Mouse (Mus musculus): ENCODE data around the gene Tmem218. TPM values are rescaled to one million over a fixed set of nuclear protein-coding genes. Genes with fewer than 3 reads are reported as not detected.

Tmem218 gene
- 12.6 and 13.3 TPM in 2 replicates for polyA plus RNA-seq (2014; fragmentation: Nextera tagmentation; extraction: Ambion mirVana)

DNA sequence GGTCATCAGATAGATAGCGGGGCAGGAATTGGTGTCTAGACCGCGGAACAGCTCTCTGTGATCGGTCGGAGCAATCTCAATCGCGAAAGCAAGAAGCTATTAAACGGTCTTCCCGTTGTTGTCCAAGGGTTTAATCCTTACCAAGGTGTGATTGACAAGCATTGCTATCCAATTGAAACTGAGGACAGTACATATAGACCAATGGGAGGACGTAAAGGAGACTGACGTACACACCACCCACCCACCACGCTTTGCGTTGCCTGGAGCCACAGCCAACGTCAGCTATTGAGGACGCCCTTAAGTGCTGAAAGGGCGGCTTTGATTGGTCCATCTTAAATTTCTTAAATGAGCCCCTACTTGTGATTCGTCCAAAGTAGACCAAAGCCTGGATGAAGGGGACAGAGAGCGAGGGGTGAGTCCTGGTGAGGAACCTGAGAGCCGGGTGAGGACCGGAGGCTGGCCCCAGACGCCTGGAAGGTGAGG is at the start of gene Tmem218:
Gene Tmem218, plus strand, starts transcription at position 295 of the 483 bp plus-strand sequence.
- H3K27me3 ChIP-seq (ENCODE audit: insufficient read depth, low read length), result no peaks in the 10 kb centered on the region
- no peaks in the 10 kb centered on the region for H3K9me3 ChIP-seq (ENCODE audit: low read depth, low read length)
- WGBS, result under 1% methylated on average over 21 of the region's 21 CpGs
- no peaks in the 10 kb centered on the region for H3K4me1 ChIP-seq (ENCODE audit: insufficient read depth)
- H3K4me3 ChIP-seq (ENCODE audit: low read depth, low read length), result peak within 1 kb of the TSS; percentile 63
- H3K36me3 ChIP-seq (ENCODE audit: insufficient read depth), result no peaks in the 10 kb centered on the region
- H3K9ac ChIP-seq, result peak within 1 kb of the TSS; percentile 69
- DNase-seq (peak; percentile 99), ATAC-seq (ENCODE audit: insufficient read depth) (peak; percentile 100)
- H3K27ac ChIP-seq (ENCODE audit: low read depth), result peak within 1 kb of the TSS; percentile 58; the same call in 1 of the 2 replicates
- no peak for TF ChIP-seq CTCF (IDR thresholded peaks at IDR 0.05; ENCODE audit: low read depth)
- peak within 1 kb of the TSS; percentile 72 for H3K4me2 ChIP-seq

DNA sequence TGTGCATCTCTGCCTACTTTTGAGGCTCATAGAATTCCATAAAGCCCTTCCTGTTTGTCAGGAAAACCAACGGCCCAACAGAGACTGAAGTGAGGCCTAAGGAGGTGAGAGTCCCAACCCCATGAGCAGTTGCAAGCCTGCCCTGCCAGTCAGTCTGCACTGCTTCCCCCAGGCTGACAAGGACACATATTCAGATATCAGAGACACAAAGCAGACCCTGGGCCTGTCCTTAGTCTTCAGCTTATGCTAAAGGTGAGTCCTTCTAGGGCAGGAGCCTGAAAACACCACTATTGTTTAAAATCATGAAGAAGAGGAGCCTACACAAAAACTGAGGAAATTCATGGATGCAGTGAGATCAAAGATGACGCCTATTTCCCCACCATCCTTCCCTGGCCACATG is 47.3 kb upstream of the Tmem218 start:
- TF ChIP-seq CTCF (IDR thresholded peaks at IDR 0.05; ENCODE audit: low read depth), result no peak
- ATAC-seq (ENCODE audit: insufficient read depth), result no peak
- Histone ChIP-seq H3K9me3 (ENCODE audit: low read depth, low read length) (no peaks in the 10 kb centered on the region), H3K4me3 (ENCODE audit: low read depth, low read length) (no peak overlapping the region), H3K4me2 (no peak overlapping the region), H3K4me1 (ENCODE audit: insufficient read depth) (no peaks in the 10 kb centered on the region), H3K36me3 (ENCODE audit: insufficient read depth) (no peaks in the 10 kb centered on the region), H3K9ac (no peak overlapping the region), H3K27ac (ENCODE audit: low read depth) (no peak overlapping the region), H3K27me3 (ENCODE audit: insufficient read depth, low read length) (no peaks in the 10 kb centered on the region)
- DNase-seq, result no peak
- WGBS, result 70% methylated on average over 2 of the region's 2 CpGs

- peak; percentile 59 for DNase-seq
- Histone ChIP-seq H3K4me1 (ENCODE audit: insufficient read depth) (no peaks in the 10 kb centered on the region), H3K4me2 (no peak overlapping the region), H3K36me3 (ENCODE audit: insufficient read depth) (no peaks in the 10 kb centered on the region), H3K27me3 (ENCODE audit: insufficient read depth, low read length) (no peaks in the 10 kb centered on the region), H3K9ac (no peak overlapping the region), H3K4me3 (ENCODE audit: low read depth, low read length) (no peak overlapping the region), H3K9me3 (ENCODE audit: low read depth, low read length) (no peaks in the 10 kb centered on the region), H3K27ac (ENCODE audit: low read depth) (no peak overlapping the region)
- ATAC-seq (ENCODE audit: insufficient read depth), result no peak
- TF ChIP-seq CTCF (IDR thresholded peaks at IDR 0.05; ENCODE audit: low read depth), result peak; percentile 30
- 65% methylated on average over 2 of the region's 2 CpGs for WGBS
Measured at GRCm38 (mm10) chr9:37166899-37167298, 41.1 kb upstream of the Tmem218 start.

GRCm38 (mm10) chr9:37173376-37173775 is 34.6 kb upstream of the Tmem218 start:
- Histone ChIP-seq H3K27me3 (ENCODE audit: insufficient read depth, low read length) (no peaks in the 10 kb centered on the region), H3K4me3 (ENCODE audit: low read depth, low read length) (no peak overlapping the region), H3K4me1 (ENCODE audit: insufficient read depth) (no peaks in the 10 kb centered on the region), H3K9me3 (ENCODE audit: low read depth, low read length) (no peaks in the 10 kb centered on the region), H3K27ac (ENCODE audit: low read depth) (no peak overlapping the region), H3K9ac (no peak overlapping the region), H3K36me3 (ENCODE audit: insufficient read depth) (no peaks in the 10 kb centered on the region), H3K4me2 (no peak overlapping the region)
- 46% methylated on average over 5 of the region's 5 CpGs for WGBS
- no peak for TF ChIP-seq CTCF (IDR thresholded peaks at IDR 0.05; ENCODE audit: low read depth)
- ATAC-seq (ENCODE audit: insufficient read depth), result no peak
- DNase-seq, result peak; percentile 30

DNA sequence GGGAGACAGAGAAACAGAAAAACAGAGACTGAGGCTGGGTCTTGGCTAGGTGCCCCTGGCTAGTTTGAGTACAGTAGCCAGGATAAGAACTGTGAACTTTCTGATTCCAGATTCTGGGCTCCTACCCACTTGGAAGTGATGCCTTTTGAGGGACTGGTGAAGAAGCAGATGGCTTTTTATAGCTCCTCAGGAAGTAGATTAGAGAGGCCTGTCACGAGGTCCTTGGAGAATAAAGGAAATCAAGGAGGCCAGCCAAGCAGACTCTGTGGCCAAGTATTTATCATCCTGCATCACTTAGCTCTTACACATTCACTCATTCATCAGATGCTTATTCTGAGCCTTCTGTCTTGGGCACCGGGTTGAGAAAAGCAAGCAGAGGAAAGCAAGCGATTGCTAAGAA is 32.0 kb upstream of the Tmem218 start:
- no peak overlapping the region for H3K4me2 ChIP-seq
- no peak for DNase-seq
- no peak overlapping the region for H3K27ac ChIP-seq (ENCODE audit: low read depth)
- no peaks in the 10 kb centered on the region for H3K9me3 ChIP-seq (ENCODE audit: low read depth, low read length)
- no peak for TF ChIP-seq CTCF (IDR thresholded peaks at IDR 0.05; ENCODE audit: low read depth)
- H3K4me3 ChIP-seq (ENCODE audit: low read depth, low read length), result no peak overlapping the region
- H3K4me1 ChIP-seq (ENCODE audit: insufficient read depth), result no peaks in the 10 kb centered on the region
- 53% methylated on average over 3 of the region's 3 CpGs for WGBS
- no peak for ATAC-seq (ENCODE audit: insufficient read depth)
- no peaks in the 10 kb centered on the region for H3K36me3 ChIP-seq (ENCODE audit: insufficient read depth)
- H3K27me3 ChIP-seq (ENCODE audit: insufficient read depth, low read length), result no peaks in the 10 kb centered on the region
- H3K9ac ChIP-seq, result no peak overlapping the region

GRCm38 (mm10) chr9:37177107-37177506 is 30.9 kb upstream of the Tmem218 start:
- no peaks in the 10 kb centered on the region for H3K36me3 ChIP-seq (ENCODE audit: insufficient read depth)
- WGBS, result 5% methylated on average over 5 of the region's 5 CpGs
- no peaks in the 10 kb centered on the region for H3K4me1 ChIP-seq (ENCODE audit: insufficient read depth)
- no peak overlapping the region for H3K4me2 ChIP-seq
- peak; percentile 69; the same call in 1 of the 2 replicates for ATAC-seq (ENCODE audit: insufficient read depth)
- H3K4me3 ChIP-seq (ENCODE audit: low read depth, low read length), result no peak overlapping the region
- H3K27me3 ChIP-seq (ENCODE audit: insufficient read depth, low read length), result no peaks in the 10 kb centered on the region
- H3K9ac ChIP-seq, result no peak overlapping the region
- peak; percentile 69 for DNase-seq
- peak; percentile 91 for TF ChIP-seq CTCF (IDR thresholded peaks at IDR 0.05; ENCODE audit: low read depth)
- no peaks in the 10 kb centered on the region for H3K9me3 ChIP-seq (ENCODE audit: low read depth, low read length)
- no peak overlapping the region for H3K27ac ChIP-seq (ENCODE audit: low read depth)

- Histone ChIP-seq H3K27ac (ENCODE audit: low read depth) (no peak overlapping the region), H3K9me3 (ENCODE audit: low read depth, low read length) (no peaks in the 10 kb centered on the region), H3K4me3 (ENCODE audit: low read depth, low read length) (no peak overlapping the region), H3K9ac (no peak overlapping the region), H3K4me1 (ENCODE audit: insufficient read depth) (no peaks in the 10 kb centered on the region), H3K4me2 (no peak overlapping the region), H3K27me3 (ENCODE audit: insufficient read depth, low read length) (no peaks in the 10 kb centered on the region), H3K36me3 (ENCODE audit: insufficient read depth) (no peaks in the 10 kb centered on the region)
- no peak for ATAC-seq (ENCODE audit: insufficient read depth)
- no peak for TF ChIP-seq CTCF (IDR thresholded peaks at IDR 0.05; ENCODE audit: low read depth)
- no peak for DNase-seq
- 54% methylated on average over 8 of the region's 8 CpGs for WGBS
Measured at GRCm38 (mm10) chr9:37177551-37177950, 30.5 kb upstream of the Tmem218 start.
